Mouse (Mus musculus) ovary, adult 18-20 months (tissue): ENCODE data around the gene Zcwpw1.

ENCODE experiments used
- DNase-seq: peaks from one replicate; pipeline ENCODE4 v3.0.0; 2022; ENCODE audit warnings: low spot score, mixed read lengths

The Zcwpw1 gene

GRCm38 (mm10) chr5:137755425-137755824 is 32.2 kb upstream of the Zcwpw1 start:
- no peak for DNase-seq

- DNase-seq: no peak
Measured at GRCm38 (mm10) chr5:137756106-137756505, 31.5 kb upstream of the Zcwpw1 start.

- DNase-seq: peak; percentile 58
Measured at GRCm38 (mm10) chr5:137756882-137757661, 30.5 kb upstream of the Zcwpw1 start.

GRCm38 (mm10) chr5:137757887-137758286 is 29.7 kb upstream of the Zcwpw1 start:
- DNase-seq: no peak

GRCm38 (mm10) chr5:137758921-137759534 is 28.6 kb upstream of the Zcwpw1 start:
- DNase-seq: no peak

- DNase-seq: peak; percentile 84
Measured at GRCm38 (mm10) chr5:137759971-137760412, 27.6 kb upstream of the Zcwpw1 start.

- DNase-seq: no peak
Measured at GRCm38 (mm10) chr5:137764609-137765340, 22.8 kb upstream of the Zcwpw1 start.

- no peak for DNase-seq
Measured at GRCm38 (mm10) chr5:137766270-137766669, 21.3 kb upstream of the Zcwpw1 start.

- DNase-seq: no peak
Measured at GRCm38 (mm10) chr5:137768475-137768874, 19.1 kb upstream of the Zcwpw1 start.

GRCm38 (mm10) chr5:137770709-137771108 is 16.9 kb upstream of the Zcwpw1 start:
- no peak for DNase-seq

GRCm38 (mm10) chr5:137772755-137773154 is 14.8 kb upstream of the Zcwpw1 start:
- DNase-seq: no peak

- DNase-seq: no peak
Measured at GRCm38 (mm10) chr5:137775587-137776290, 11.9 kb upstream of the Zcwpw1 start.

GRCm38 (mm10) chr5:137776408-137776918 is 11.1 kb upstream of the Zcwpw1 start:
- no peak for DNase-seq

- no peak for DNase-seq
Measured at GRCm38 (mm10) chr5:137777267-137777845, 10.2 kb upstream of the Zcwpw1 start.

- peak; percentile 93 for DNase-seq
Measured at GRCm38 (mm10) chr5:137778635-137779034, 9.0 kb upstream of the Zcwpw1 start, which contains the start of gene Ppp1r35. TSS of gene Ppp1r35 (plus strand) at chr5:137778849.

- no peak for DNase-seq
Measured at GRCm38 (mm10) chr5:137779053-137779933, 8.3 kb upstream of the Zcwpw1 start.

- DNase-seq: no peak
Measured at GRCm38 (mm10) chr5:137781661-137782060, 5.9 kb upstream of the Zcwpw1 start.

- DNase-seq: no peak
Measured at GRCm38 (mm10) chr5:137782776-137783522, 4.6 kb upstream of the Zcwpw1 start.

- no peak for DNase-seq
Measured at GRCm38 (mm10) chr5:137783901-137784540, 3.6 kb upstream of the Zcwpw1 start.
